Mouse (Mus musculus) CH12.LX (cell line): ENCODE results near the gene Rita1.

Experiments used
- BHLHE40 ChIP-seq: IDR thresholded peaks from 2 replicates; pipeline ENCODE4 v1.6.1; 2011; ENCODE audit warnings: mild to moderate bottlenecking, low read depth, low read length, improper control_type of control experiment
- CTCF ChIP-seq, 2 experiments: IDR thresholded peaks in 1 of 2; conservative IDR thresholded peaks in 1 of 2; 2 replicates each; pipeline ENCODE4 v1.5.1; 2011 to 2012; ENCODE audit warnings: low read depth in 2 of 2, low read length in 2 of 2, improper control_type of control experiment in 1 of 2, inconsistent platforms in 1 of 2, mild to moderate bottlenecking in 1 of 2, moderate library complexity in 1 of 2
- E2F4 ChIP-seq: IDR thresholded peaks from 2 replicates; pipeline ENCODE4 v1.6.1; 2011; ENCODE audit warnings: low read depth, low read length, improper control_type of control experiment; ENCODE audit not compliant: insufficient replicate concordance
- EP300 ChIP-seq: IDR thresholded peaks from 2 replicates; pipeline ENCODE4 v1.6.1; 2011; ENCODE audit warnings: low read length, improper control_type of control experiment
- KAT2A ChIP-seq: IDR thresholded peaks from 2 replicates; pipeline ENCODE4 v1.6.1; 2012; ENCODE audit warnings: low read length, improper control_type of control experiment, inconsistent platforms; ENCODE audit not compliant: insufficient replicate concordance
- MAFK ChIP-seq: IDR thresholded peaks from 2 replicates; pipeline ENCODE4 v1.6.1; 2011; ENCODE audit warnings: low read length, improper control_type of control experiment; ENCODE audit not compliant: insufficient replicate concordance
- POLR2A ChIP-seq: IDR thresholded peaks from 2 replicates; pipeline ENCODE4 v1.6.1; 2011; ENCODE audit warnings: low read depth, mild to moderate bottlenecking, improper control_type of control experiment, low read length
- ZC3H11A ChIP-seq: IDR thresholded peaks from 2 replicates; pipeline ENCODE4 v1.6.1; 2012; ENCODE audit warnings: low read depth, mild to moderate bottlenecking, inconsistent platforms, low read length, improper control_type of control experiment
- ZKSCAN1 ChIP-seq: IDR thresholded peaks from 2 replicates; pipeline ENCODE4 v1.6.1; 2012; ENCODE audit warnings: low read depth, inconsistent platforms, low read length, improper control_type of control experiment, borderline replicate concordance
- ZMIZ1 ChIP-seq: IDR thresholded peaks from 2 replicates; pipeline ENCODE4 v1.6.1; 2012; ENCODE audit warnings: low read depth, mild to moderate bottlenecking, inconsistent platforms, low read length, improper control_type of control experiment
- ZNF384 ChIP-seq: IDR thresholded peaks from 2 replicates; pipeline ENCODE4 v1.6.1; 2012; ENCODE audit warnings: low read depth, low read length, improper control_type of control experiment, inconsistent platforms

- TF ChIP-seq CTCF (conservative IDR thresholded peaks at IDR 0.05 in 1 of 2, IDR thresholded peaks at IDR 0.05 in 1 of 2; ENCODE audit: low read depth in 2 of 2, low read length in 2 of 2) (no peak), EP300 (no peak), ZKSCAN1 (no peak), POLR2A (no peak), ZNF384 (no peak), MAFK (no peak), ZC3H11A (no peak), E2F4 (no peak), ZMIZ1 (no peak), KAT2A (no peak), BHLHE40 (no peak)
Observed at GRCm38 (mm10) chr5:120576781-120577301, 35.5 kb downstream of the Rita1 start.
